Mouse (Mus musculus) MEL (cell line): ENCODE measurements at regions not wholly inside any gene's neighbourhood (a gene's known extent, or its start where the extent isn't known, plus 50 kb on each side); places are given as distances from the start of the nearest gene placed in this dataset.

Experiments used
- CTCF ChIP-seq, 3 experiments: IDR thresholded peaks in 2 of 3; conservative IDR thresholded peaks in 1 of 3; 2 replicates each; pipeline ENCODE4 v1.5.1; 2011 to 2012; ENCODE audit warnings: low read length in 3 of 3, low read depth in 2 of 3, mild to moderate bottlenecking in 2 of 3, improper control_type of control experiment in 1 of 3, inconsistent platforms in 1 of 3, mixed read lengths in 1 of 3, moderate library complexity in 1 of 3; ENCODE audit not compliant: control insufficient read depth in 1 of 3, insufficient read depth in 1 of 3, poor library complexity in 1 of 3, severe bottlenecking in 1 of 3
- GATA1 ChIP-seq: IDR thresholded peaks from 2 replicates; pipeline ENCODE4 v1.6.1; 2011; ENCODE audit warnings: low read depth, low read length, improper control_type of control experiment
- MAZ ChIP-seq: IDR thresholded peaks from 2 replicates; pipeline ENCODE4 v1.6.1; 2012; ENCODE audit warnings: low read depth, mild to moderate bottlenecking, inconsistent platforms, low read length, improper control_type of control experiment
- POLR2A ChIP-seq, 2 experiments: IDR thresholded peaks; 2 replicates each; pipeline ENCODE4 v1.6.1; 2011 to 2012; ENCODE audit warnings: low read length in 2 of 2, mild to moderate bottlenecking in 2 of 2, control low read depth in 1 of 2, improper control_type of control experiment in 1 of 2, low read depth in 1 of 2, moderate library complexity in 1 of 2; ENCODE audit not compliant: control insufficient read depth in 1 of 2, insufficient read depth in 1 of 2, poor library complexity in 1 of 2
- ZKSCAN1 ChIP-seq: IDR thresholded peaks from 2 replicates; pipeline ENCODE4 v1.6.1; 2012; ENCODE audit warnings: low read depth, mild to moderate bottlenecking, inconsistent platforms, low read length, improper control_type of control experiment, moderate library complexity
- ZMIZ1 ChIP-seq: IDR thresholded peaks from 2 replicates; pipeline ENCODE4 v1.6.1; 2012; ENCODE audit warnings: low read depth, mild to moderate bottlenecking, inconsistent platforms, low read length, improper control_type of control experiment, moderate library complexity
- ZNF384 ChIP-seq: IDR thresholded peaks from 2 replicates; pipeline ENCODE4 v1.6.1; 2012; ENCODE audit warnings: low read depth, mild to moderate bottlenecking, inconsistent platforms, low read length, improper control_type of control experiment

DNA sequence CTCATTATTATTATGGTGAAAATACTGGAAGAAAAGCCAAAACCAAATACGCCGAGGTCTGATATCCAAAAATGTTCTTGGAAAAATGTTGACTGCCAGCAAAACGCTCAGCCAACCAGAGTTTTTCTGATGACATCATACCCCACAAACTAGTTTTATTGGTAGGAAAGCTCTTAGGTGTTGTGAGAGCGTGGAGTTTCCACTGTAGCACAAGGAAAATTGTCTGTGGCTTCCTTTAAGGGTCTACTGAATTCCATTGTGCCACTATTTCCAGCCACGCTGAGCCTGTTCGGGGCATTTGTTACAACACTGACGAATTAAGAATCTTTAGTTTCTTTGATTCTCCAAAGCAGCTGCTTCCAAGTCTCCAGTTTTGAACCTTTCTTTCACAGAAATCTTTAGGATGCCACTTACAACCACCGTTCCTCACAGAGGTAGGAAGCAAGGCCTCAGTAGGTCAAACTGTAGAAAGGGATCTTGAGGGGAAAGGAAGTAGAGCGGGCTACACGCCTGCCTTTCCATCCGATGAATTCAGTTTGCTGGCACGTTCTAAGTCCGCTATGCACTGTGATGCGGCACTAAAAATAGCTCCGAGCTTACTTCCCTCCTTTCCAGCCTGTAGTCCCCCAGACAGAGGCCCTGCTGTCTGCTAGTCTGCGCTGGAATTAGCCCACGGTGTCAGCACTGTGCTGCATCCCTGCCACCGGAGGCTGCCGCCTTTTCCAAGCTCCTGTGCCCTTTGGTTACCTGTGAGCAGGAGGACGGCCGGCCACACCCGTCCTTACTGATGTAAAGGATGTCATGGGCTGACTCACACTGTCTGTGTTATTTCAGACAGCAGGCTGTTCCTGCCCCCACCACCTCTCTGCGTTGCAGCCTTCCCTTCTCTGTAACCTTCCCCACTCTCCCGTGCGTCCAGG is 84.2 kb upstream of the Barx2 start:
- TF ChIP-seq MAZ (no peak), ZNF384 (no peak), GATA1 (no peak), CTCF (IDR thresholded peaks at IDR 0.05 in 2 of 3, conservative IDR thresholded peaks at IDR 0.05 in 1 of 3; ENCODE audit: control insufficient read depth in 1 of 3, insufficient read depth in 1 of 3, low read depth in 2 of 3, low read length in 3 of 3, poor library complexity in 1 of 3, severe bottlenecking in 1 of 3) (no peak), ZKSCAN1 (no peak), POLR2A (IDR thresholded peaks at IDR 0.05; ENCODE audit: control insufficient read depth in 1 of 2, insufficient read depth in 1 of 2, low read depth in 1 of 2, low read length in 2 of 2, poor library complexity in 1 of 2) (no peak), ZMIZ1 (no peak)
